Mouse (Mus musculus): Measurements from ENCODE around the gene Gm8857.
"Not testable (repeated sequence)": the region's sequence is repeated elsewhere in the genome, so short reads cannot be mapped to it uniquely, and the experiment has no call there.

The Gm8857 gene

GRCm38 (mm10) chr5:10947505-10947904 is at the start of gene Gm8857, which contains the start of gene Gm8871:
TSS of gene Gm8857 (plus strand) at chr5:10947807.
TSS of gene Gm8871 (plus strand) at chr5:10947805.
- not testable (repeated sequence) for DNase-seq (ENCODE audit: low spot score)

- DNase-seq (ENCODE audit: low spot score) = not testable (repeated sequence)
Measured at GRCm38 (mm10) chr5:10953512-10953911, 5.9 kb downstream of the Gm8857 start.

- not testable (repeated sequence) for DNase-seq (ENCODE audit: low spot score)
Measured at GRCm38 (mm10) chr5:10958057-10958456, 10.4 kb downstream of the Gm8857 start.

Data from urinary bladder, postnatal 14 days (tissue).